Mouse (Mus musculus) embryonic facial prominence, embryonic 11.5 days (tissue): Measurements from ENCODE around the gene Prim1. TPM values are rescaled to one million over a fixed set of nuclear protein-coding genes. Genes with fewer than 3 reads are reported as not detected.

ENCODE experiments used
- ATAC-seq: fragments of 200-750 bp; cut with Nextera tagmentation; replicated peaks from 2 replicates; pipeline ENCODE4 v1.8.0; 2017; ENCODE audit warnings: low read depth; ENCODE audit not compliant: insufficient number of reproducible peaks, low FRiP score, low TSS enrichment
- DNase-seq: peaks from one replicate; pipeline ENCODE4 v3.0.0-alpha.2; 2015; ENCODE audit warnings: low spot score
- H3K27ac ChIP-seq: fragments of 300-500 bp; sonication (generic); replicated peaks from 2 replicates; pipeline ENCODE4 v1.5.1; 2014; ENCODE audit warnings: mild to moderate bottlenecking, low read depth, low read length, control low read depth
- H3K27me3 ChIP-seq: fragments of 300-500 bp; sonication (generic); 2 replicates; pipeline ENCODE4 v1.6.1; 2014; ENCODE audit warnings: mild to moderate bottlenecking, low read length, moderate library complexity, mixed read lengths; ENCODE audit not compliant: control insufficient read depth, insufficient read depth
- H3K36me3 ChIP-seq: fragments of 300-500 bp; sonication (generic); replicated peaks from 2 replicates; pipeline ENCODE4 v1.6.1; 2014; ENCODE audit warnings: low read depth, mild to moderate bottlenecking, low read length, moderate library complexity, mixed read lengths; ENCODE audit not compliant: control insufficient read depth, insufficient read depth
- H3K4me1 ChIP-seq: fragments of 300-500 bp; sonication (generic); 2 replicates; pipeline ENCODE4 v1.6.1; 2014; ENCODE audit warnings: low read length, mixed read lengths; ENCODE audit not compliant: control insufficient read depth, insufficient read depth
- H3K4me2 ChIP-seq: fragments of 300-500 bp; sonication (generic); 2 replicates; pipeline ENCODE4 v1.6.1; 2014; ENCODE audit warnings: low read depth, mild to moderate bottlenecking, control low read depth, low read length, moderate library complexity
- H3K4me3 ChIP-seq: fragments of 300-500 bp; sonication (generic); 2 replicates; pipeline ENCODE4 v1.5.1; 2014; ENCODE audit warnings: low read depth, low read length, control low read depth
- H3K9ac ChIP-seq: fragments of 300-500 bp; sonication (generic); replicated peaks from 2 replicates; pipeline ENCODE4 v1.6.1; 2014; ENCODE audit warnings: mild to moderate bottlenecking, control low read depth, low read length
- H3K9me3 ChIP-seq: fragments of 300-500 bp; sonication (generic); replicated peaks from 2 replicates; pipeline ENCODE4 v1.6.1; 2016; ENCODE audit warnings: mild to moderate bottlenecking, low read length, inconsistent platforms, mixed read lengths; ENCODE audit not compliant: control insufficient read depth
- WGBS: fragments of 180-500 bp; shearing (Covaris S2); extraction: QIAGEN DNeasy Blood & Tissue Kit; methylation state at CpG from one replicate; pipeline ENCODE4 v1.1.7; 2014; 5-methylcytosine and 5-hydroxymethylcytosine counted together
- polyA plus RNA-seq: library from polyadenylated mRNA; unstranded; fragments of >200 nt; fragmentation: Nextera tagmentation; extraction: Ambion mirVana; gene quantifications from 2 replicates; pipeline ENCODE4 v1.2.1, GENCODE M21; 2014

Prim1 gene
- 121 and 132 TPM in 2 replicates for polyA plus RNA-seq

GRCm38 (mm10) chr10:128015068-128015934, at the start of gene Prim1:
Gene Prim1 (plus strand): TSS chr10:128015168.
- DNase-seq (peak; percentile 92), ATAC-seq (peak; percentile 85; the same call in 1 of the 2 replicates)
- H3K27me3 ChIP-seq = no peaks in the 10 kb centered on the region
- 0 out of 2 replicates have a peak within 1 kb of the TSS, but pooled peaks have one; percentile 29 for H3K27ac ChIP-seq
- H3K9me3 ChIP-seq = no peaks in the 10 kb centered on the region
- H3K4me2 ChIP-seq = peak within 1 kb of the TSS; percentile 40
- peak within 1 kb of the TSS; percentile 53 for H3K4me3 ChIP-seq
- H3K36me3 ChIP-seq = no peaks in the 10 kb centered on the region; the same call in 1 of the 2 replicates
- peak within 1 kb of the TSS; percentile 61 for H3K9ac ChIP-seq
- WGBS = 7% methylated on average over 31 of the region's 31 CpGs
- H3K4me1 ChIP-seq = no peaks in the 10 kb centered on the region

DNA sequence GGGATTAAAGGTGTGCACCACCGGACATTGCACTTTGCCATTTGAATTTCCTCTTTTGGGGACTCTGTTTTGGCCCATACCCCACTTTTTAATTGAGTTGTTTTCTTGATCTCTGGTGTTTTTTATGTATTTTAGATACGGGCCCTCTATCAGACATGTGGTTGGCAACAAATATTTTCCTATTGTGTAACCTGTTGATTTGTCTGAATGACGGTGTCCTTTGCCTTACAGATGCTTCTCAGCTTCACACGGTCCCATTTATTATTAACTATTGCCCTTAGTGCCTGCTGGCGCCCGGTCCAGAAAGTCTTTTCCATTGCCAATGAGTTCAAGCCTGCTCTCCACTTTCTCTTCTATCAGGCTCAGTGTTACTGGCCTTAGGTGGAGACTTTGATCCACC, 48.5 kb upstream of the Prim1 start:
- DNase-seq (no peak), ATAC-seq (no peak)
- Histone ChIP-seq H3K4me2 (no peak overlapping the region), H3K9ac (no peak overlapping the region), H3K27me3 (no peaks in the 10 kb centered on the region), H3K36me3 (no peaks in the 10 kb centered on the region), H3K4me1 (peaks cover 4% of the 10 kb centered on the region; the same call in 1 of the 2 replicates), H3K27ac (no peak overlapping the region), H3K9me3 (no peaks in the 10 kb centered on the region), H3K4me3 (no peak overlapping the region)
- WGBS = 92% methylated on average over 6 of the region's 6 CpGs

- H3K9me3 ChIP-seq = no peaks in the 10 kb centered on the region
- H3K9ac ChIP-seq = no peak overlapping the region
- no peak for DNase-seq
- peak overlapping the region; percentile 56 for H3K27ac ChIP-seq
- H3K36me3 ChIP-seq = no peaks in the 10 kb centered on the region
- H3K4me1 ChIP-seq = peaks cover 4% of the 10 kb centered on the region; the same call in 1 of the 2 replicates
- WGBS = 54% methylated on average over 4 of the region's 4 CpGs
- ATAC-seq = no peak
- no peak overlapping the region for H3K4me3 ChIP-seq
- H3K4me2 ChIP-seq = no peak overlapping the region; the same call in 1 of the 2 replicates
- no peaks in the 10 kb centered on the region for H3K27me3 ChIP-seq
These were observed 45.1 kb upstream of the Prim1 start for GRCm38 (mm10) chr10:127969820-127970219.

GRCm38 (mm10) chr10:127970359-127970831, 44.6 kb upstream of the Prim1 start:
- DNase-seq (peak; percentile 85), ATAC-seq (peak; percentile 86)
- Histone ChIP-seq H3K9ac (no peak overlapping the region), H3K4me2 (no peak overlapping the region), H3K9me3 (no peaks in the 10 kb centered on the region), H3K4me1 (peaks cover 4% of the 10 kb centered on the region; the same call in 1 of the 2 replicates), H3K4me3 (no peak overlapping the region), H3K27ac (0 out of 2 replicates have a peak overlapping the region, but pooled peaks have one; percentile 56), H3K27me3 (no peaks in the 10 kb centered on the region), H3K36me3 (no peaks in the 10 kb centered on the region)
- 16% methylated on average over 3 of the region's 3 CpGs for WGBS

DNA sequence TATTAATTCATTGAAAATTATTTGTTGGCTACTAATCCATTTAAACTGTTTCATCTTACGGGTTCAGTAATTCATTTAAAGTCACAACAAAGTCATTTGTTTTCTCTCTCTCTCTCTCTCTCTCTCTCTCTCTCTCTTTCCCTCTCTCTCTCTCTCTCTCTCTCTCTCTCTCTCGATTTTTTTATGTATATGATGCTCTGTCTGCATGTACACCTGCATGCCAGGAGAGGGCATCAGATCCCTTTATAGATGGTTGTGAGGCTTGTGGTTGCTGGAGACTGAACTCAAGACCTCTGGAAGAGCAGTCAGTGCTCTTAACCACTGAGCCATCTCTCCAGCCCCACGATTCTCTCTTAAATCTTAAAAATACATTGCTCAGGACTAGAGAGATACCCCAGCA, 43.8 kb upstream of the Prim1 start:
- no peak overlapping the region for H3K4me3 ChIP-seq
- DNase-seq = peak; percentile 18
- H3K4me2 ChIP-seq = no peak overlapping the region
- H3K27me3 ChIP-seq = no peaks in the 10 kb centered on the region
- H3K27ac ChIP-seq = no peak overlapping the region
- no peaks in the 10 kb centered on the region for H3K9me3 ChIP-seq
- H3K4me1 ChIP-seq = peaks cover 4% of the 10 kb centered on the region; the same call in 1 of the 2 replicates
- ATAC-seq = no peak
- H3K36me3 ChIP-seq = no peaks in the 10 kb centered on the region
- H3K9ac ChIP-seq = no peak overlapping the region
- 56% methylated on average over 3 of the region's 3 CpGs for WGBS

DNA sequence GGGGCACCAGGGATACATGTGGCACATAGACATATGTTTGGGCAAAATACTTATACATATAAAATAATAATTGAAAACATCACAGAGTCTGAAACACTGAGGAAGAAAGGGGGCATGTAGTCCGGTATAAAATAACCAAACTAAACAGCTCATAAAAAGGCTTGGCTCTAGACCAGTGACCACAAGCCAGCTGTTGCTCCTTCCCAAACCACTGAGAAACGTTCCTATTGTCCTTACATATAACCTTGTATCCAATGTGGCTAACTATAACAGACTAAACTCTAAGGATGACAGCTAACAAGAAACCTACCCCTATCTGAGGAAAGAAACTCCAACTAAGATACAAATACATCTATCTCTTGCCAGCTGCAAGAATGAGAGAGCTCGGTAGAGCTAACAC, 40.9 kb upstream of the Prim1 start:
- H3K4me3 ChIP-seq = no peak overlapping the region
- ATAC-seq = no peak
- 85% methylated on average over 3 of the region's 3 CpGs for WGBS

GRCm38 (mm10) chr10:127975503-127975902, 39.5 kb upstream of the Prim1 start:
- Histone ChIP-seq H3K27me3 (no peaks in the 10 kb centered on the region), H3K27ac (no peak overlapping the region), H3K4me2 (no peak overlapping the region), H3K9me3 (no peaks in the 10 kb centered on the region), H3K4me3 (no peak overlapping the region), H3K9ac (no peak overlapping the region), H3K4me1 (peaks cover under 1% of the 10 kb centered on the region; the same call in 1 of the 2 replicates), H3K36me3 (no peaks in the 10 kb centered on the region)
- DNase-seq (peak; percentile 41), ATAC-seq (peak; percentile 76)
- WGBS = 30% methylated on average over 1 of the region's 1 CpGs

More for the DNA sequence above, 40.9 kb upstream of the Prim1 start:
- no peaks in the 10 kb centered on the region for H3K36me3 ChIP-seq
- H3K27ac ChIP-seq = no peak overlapping the region
- peaks cover 4% of the 10 kb centered on the region; the same call in 1 of the 2 replicates for H3K4me1 ChIP-seq
- DNase-seq = no peak
- no peak overlapping the region for H3K9ac ChIP-seq
- no peaks in the 10 kb centered on the region for H3K27me3 ChIP-seq
- H3K9me3 ChIP-seq = no peaks in the 10 kb centered on the region
- no peak overlapping the region for H3K4me2 ChIP-seq

GRCm38 (mm10) chr10:127984650-127985049, 30.3 kb upstream of the Prim1 start:
- no peak overlapping the region for H3K27ac ChIP-seq
- H3K36me3 ChIP-seq = no peaks in the 10 kb centered on the region
- no peak overlapping the region for H3K9ac ChIP-seq
- no peaks in the 10 kb centered on the region for H3K27me3 ChIP-seq
- WGBS = 91% methylated on average over 5 of the region's 5 CpGs
- no peaks in the 10 kb centered on the region for H3K4me1 ChIP-seq
- DNase-seq (no peak), ATAC-seq (no peak)
- no peak overlapping the region for H3K4me2 ChIP-seq
- H3K4me3 ChIP-seq = no peak overlapping the region
- H3K9me3 ChIP-seq = no peaks in the 10 kb centered on the region
